Mouse (Mus musculus) monocyte, adult 2 months (primary cell): ENCODE results near the gene Gm11639.

Source experiments
- DNase-seq, 2 experiments: peaks; one replicate each; pipeline ENCODE4 v3.0.0; 2022; ENCODE audit warnings: low spot score in 2 of 2, low read depth in 1 of 2

Gm11639 gene

DNA sequence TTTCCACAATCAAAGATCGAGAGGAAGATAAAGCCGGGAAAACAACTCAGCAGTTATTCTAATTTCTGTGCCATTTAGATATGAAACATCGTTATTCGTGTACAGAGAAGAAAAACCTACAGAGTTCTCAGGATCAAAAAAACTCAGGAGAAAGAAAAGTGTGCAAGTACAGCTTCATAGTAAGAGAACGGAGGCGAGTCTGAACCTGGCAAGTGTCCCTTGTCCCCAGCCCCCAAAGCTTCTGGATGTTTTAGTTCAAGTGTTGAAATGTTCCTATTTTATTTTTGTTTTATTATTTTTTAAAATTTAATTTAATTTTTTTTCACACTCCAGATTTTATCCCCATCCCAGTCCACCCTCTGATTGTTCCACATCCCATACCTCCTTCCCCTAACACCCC lies 7.7 kb downstream of the Gm11639 start:
- DNase-seq = no peak

DNA sequence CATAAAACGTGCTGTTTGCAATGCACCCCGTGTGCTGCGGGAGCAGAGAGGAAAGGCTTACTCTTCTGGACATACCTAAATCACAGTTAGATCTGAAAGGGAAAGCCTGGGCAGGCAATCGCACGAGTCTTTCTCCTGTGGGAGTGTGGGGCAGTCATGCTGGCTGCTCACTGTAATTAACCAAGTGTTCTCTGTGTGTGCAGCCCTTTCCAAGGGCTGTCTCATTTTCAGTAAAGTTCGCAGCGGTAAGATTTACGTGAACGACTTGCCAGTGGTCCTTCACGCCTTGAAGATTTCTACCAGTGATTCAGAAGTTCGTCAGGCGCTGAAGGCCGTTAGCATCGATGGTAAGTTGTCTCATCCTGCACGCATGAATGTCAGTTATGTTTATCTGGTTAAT lies 18.6 kb downstream of the Gm11639 start:
- DNase-seq = no peak

DNA sequence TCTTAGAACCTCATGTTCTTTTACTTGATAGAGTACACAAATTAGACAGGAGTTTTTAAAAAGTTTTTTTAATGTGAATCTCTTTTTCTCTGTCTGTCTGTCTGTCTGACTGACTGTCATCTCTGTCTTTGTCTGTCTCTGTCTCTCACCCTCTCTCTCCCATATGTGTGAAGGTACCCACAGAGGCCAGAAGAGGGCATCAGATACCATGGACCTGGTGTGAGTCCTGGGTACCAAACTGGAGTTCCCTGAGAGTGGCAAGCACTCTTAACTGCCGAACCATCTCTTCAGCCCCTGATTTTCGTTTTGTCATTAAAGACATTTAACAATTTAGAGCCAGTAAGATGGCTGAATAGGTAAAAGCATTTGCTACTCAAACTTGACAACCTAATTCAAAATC lies 21.6 kb downstream of the Gm11639 start:
- DNase-seq = no peak

DNA sequence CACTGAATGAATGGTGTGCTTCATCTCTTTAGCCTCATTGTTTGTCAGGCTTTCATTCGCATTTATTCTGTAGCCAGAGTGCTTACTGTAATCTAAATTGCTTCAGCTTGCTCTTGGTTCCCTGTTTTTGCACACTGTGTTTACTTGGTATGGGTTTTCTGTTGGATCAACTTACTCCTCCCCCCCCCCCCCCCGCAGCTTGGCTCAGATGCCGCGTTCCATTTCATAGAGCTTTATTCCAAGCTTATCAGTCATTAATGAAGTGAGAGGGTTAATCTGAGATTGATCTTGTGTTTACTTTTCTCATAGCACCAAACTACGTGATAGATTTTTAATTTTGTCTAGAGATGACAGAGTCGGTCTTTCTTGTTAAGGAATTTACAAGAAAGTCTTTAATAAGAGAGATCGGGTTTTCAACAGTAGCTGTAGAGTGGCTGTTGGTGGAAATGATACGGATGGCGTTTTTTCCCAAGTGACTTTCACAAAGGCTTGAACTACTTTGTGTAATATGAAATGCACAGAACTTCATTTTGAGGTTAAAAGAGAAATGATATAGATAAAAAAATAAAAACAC lies 59.6 kb downstream of the Gm11639 start:
- DNase-seq = no peak

DNA sequence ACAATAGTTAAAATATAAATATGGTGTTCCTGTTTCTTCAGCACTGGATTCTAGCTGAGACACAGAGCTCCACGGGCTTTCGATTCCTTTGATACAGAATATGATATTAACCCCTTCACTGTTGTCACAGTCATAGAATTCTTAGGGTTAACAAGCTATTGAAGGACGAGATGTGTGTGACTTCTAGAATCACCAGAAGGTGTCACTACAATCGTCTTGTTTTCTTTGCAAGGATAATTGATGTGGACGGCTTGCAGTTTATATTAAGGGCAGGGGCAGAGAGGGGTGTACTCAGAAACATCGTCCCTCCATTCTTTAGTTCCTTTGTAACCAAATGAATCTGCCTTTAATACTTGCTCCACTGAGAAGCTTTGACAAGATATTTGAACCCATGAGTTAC lies 80.3 kb downstream of the Gm11639 start:
- DNase-seq = no peak

- DNase-seq = no peak
These were observed 81.6 kb downstream of the Gm11639 start for GRCm38 (mm10) chr11:104767068-104767467.

DNA sequence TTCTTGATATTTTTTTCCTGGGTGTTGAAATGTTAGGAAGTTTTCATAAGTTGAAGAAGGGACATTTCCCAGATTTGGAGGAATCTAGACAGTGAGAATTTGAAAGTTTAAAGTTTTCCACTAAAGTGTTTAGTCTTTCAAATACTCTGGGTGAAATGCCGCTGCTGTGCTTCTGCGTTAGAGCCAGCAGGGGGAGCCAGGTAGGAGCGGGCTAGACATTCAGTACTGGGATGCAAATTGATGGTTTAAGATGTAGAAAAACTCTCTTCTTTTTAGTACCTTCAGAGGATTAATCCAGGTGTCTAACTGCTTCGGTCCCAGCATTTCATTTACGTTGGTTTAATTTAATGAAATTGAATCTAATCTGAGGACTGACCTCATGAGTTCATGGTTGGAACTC lies 82.6 kb downstream of the Gm11639 start:
- no peak for DNase-seq

DNA sequence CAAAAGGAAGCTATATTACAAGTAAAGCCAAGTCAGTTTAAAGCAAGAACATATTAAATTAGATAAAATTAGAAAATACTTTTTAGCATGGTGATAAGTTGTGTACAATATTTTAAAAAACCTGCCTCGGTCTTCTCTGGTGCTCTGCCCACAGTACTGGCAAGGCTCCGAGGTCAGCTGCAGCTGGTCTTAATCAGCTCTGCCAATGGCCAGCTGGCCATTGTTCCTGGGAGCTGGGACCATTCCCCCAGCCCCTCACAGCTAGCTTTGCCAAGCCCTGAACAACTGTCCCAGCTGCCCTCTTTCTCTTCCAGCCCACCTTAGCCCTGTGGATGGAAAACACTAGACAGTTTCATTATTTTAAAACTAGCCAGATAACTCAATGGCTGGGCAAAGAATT lies 93.3 kb downstream of the Gm11639 start:
- no peak for DNase-seq

GRCm38 (mm10) chr11:104944723-104945122 lies 259.2 kb downstream of the Gm11639 start:
- DNase-seq = no peak

- DNase-seq = no peak
These were observed 266.8 kb downstream of the Gm11639 start for GRCm38 (mm10) chr11:104952349-104952748.

DNA sequence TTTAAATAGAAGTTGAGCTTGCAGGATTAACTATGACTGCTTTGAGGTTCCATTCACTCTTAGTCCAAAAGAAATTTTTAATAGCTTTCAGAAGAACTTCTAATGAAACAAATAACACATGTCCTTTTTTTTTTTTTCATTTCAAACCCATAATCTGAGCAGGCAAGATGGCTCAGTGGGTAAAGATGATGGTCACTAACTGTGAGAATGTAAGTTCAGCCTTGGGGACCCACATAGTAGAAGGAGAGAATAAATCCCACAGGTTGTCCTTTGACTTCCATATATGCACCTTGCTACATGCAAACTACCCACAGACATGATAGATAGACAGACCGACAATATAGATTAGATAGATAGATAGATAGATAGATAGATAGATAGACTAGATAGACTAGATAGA lies 282.4 kb downstream of the Gm11639 start:
- DNase-seq = no peak

DNA sequence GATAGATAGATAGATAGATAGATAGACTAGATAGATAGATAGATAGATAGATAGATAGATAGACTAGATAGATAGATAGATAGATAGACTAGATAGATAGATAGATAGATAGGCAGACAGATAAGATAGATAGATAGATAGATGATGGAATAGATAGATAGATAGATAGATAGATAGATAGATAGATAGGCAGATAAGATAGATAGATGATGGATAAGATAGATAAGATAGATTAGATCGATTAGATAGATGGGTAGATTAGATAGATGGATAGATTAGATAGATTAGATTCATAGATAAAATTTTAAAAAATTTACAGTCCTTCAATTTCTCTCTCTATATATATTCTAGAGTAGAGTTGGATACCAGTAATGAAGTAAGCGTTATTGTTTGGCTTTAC lies 282.9 kb downstream of the Gm11639 start:
- DNase-seq = no peak

DNA sequence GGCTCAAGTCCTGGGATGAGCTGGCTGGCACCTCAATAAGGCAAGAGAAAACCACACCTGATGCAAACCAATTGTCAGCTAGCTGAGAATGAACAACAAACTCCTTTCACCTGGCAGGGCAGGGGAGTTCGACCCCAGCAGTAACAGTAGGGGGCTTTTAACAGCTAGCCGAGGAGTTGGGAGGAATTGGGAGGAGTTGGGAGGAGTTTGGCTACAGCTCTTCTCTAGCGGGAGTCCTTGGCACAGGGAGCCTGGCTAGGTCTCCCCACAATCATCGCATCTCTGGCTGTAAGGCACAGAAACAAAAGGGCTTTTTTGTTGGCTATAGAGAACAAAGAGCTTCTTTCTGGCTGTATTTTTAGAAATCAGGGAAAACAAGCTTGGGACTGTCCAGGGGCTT lies 285.8 kb downstream of the Gm11639 start:
- no peak for DNase-seq

GRCm38 (mm10) chr11:104972480-104972879 lies 287.0 kb downstream of the Gm11639 start:
- no peak for DNase-seq

- DNase-seq = no peak
These were observed 292.5 kb downstream of the Gm11639 start for GRCm38 (mm10) chr11:104977976-104978375.

DNA sequence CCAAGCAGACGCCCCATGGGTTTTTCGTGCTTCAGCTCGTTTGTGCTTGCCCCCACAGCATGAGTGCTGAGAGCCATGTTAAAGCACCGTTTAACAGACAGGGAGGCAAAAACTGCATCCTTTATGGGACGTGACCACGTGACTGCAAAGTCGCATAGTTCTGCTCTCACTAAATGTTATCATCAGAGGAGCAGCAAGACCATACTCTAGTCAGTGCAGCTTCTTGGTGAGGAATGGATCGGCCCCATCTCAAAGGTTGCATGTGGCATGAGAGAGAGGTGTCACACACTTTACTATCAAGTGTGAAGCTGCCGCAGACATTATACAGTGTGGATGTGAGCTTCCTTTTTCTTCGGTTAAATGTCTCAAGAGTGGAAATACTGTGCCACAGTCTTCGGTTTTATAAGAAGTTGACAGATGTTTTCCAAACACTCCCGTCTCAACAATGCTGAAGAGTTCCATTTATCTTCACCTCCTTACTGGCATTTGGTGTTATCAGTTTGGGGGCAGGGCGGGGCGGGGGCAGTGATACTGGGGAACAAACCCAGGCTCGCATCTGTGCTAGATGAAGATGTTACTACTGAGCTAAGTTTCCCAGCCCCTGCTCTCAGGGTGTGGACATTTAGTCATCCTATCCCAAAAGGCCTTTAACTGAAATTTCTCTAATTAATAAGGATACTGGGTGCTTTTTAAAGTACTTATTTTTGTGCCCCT lies 296.0 kb downstream of the Gm11639 start:
- DNase-seq = no peak

DNA sequence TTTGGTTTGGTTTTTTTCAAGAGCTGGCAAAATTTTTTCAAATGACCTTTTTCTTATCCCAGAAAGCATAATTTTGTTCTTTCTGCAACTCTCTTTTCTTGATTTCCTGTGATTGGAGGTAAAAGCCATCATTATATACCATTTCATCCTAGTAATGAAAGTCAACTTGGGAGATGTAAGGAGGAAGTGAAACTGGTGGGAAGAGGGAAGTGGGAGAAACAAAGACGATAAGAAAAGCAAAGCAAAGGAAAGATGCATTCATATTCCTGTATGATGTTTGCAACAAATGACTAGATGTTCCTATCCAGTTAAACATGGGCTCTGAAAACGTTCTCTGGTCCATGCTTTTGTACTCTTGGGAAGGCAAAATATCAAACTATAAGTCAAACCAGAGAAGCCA lies 323.7 kb downstream of the Gm11639 start:
- DNase-seq = no peak

DNA sequence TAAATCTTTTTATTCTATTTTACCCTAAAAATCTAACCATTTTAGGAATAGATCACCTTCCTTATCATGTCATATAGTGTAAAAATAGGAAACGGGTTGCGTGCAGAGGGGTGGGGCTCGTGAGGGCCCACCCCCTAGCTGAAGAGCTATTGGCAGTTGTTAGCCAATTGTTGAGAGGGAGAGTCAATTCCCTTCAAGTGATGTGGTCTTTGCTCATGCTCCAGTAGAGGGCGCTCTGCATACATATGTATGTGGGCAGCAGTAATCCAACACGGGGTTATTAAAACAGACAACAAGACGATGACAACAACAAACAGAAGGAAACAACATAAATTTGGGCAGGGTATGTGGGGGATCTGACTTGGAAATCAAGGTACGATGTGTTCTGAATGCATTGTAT lies 335.6 kb downstream of the Gm11639 start:
- no peak for DNase-seq

DNA sequence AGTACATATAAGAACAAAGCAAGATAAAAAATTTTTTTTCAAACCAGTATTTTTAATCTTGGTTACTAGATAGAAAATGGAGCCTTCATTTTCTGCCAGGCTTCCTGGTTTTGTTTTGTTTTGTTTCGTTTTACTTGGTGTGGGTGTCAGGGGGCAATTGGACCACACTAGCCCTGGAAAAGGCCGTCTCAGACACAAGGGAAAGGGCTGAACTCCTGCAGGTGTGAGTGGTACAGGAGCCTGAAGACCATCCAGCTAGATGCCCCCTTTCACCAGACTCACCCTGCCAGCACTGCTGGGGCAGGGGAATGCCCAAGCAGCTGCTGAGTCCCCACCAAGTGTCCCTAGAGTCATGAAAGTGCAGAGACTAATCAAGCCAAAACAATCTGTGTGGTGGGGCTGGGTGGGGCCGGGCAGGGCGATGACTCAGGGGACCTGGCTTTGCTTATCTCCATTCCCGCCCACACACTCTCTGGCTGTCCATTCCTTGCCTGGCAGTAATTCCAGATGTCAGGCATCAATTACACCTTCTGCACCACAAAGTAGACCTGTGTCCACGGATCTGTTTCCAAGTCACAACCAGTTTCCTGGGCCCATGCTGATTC lies 343.3 kb downstream of the Gm11639 start:
- no peak for DNase-seq

- DNase-seq = no peak
These were observed 344.0 kb downstream of the Gm11639 start for GRCm38 (mm10) chr11:105029525-105029924.

GRCm38 (mm10) chr11:105030229-105030628 lies 344.7 kb downstream of the Gm11639 start:
- DNase-seq = no peak

GRCm38 (mm10) chr11:105031103-105031502 lies 345.6 kb downstream of the Gm11639 start:
- no peak for DNase-seq

- no peak for DNase-seq
These were observed 349.6 kb downstream of the Gm11639 start for GRCm38 (mm10) chr11:105035081-105035480.
